Mouse (Mus musculus) thymus, postnatal 10 days (tissue): ENCODE data around the gene Tcp11.

Experiments
- DNase-seq, 2 experiments: peaks; one replicate each; pipeline ENCODE4 v3.0.0; 2021; ENCODE audit warnings: low spot score in 2 of 2

Tcp11 gene

DNA sequence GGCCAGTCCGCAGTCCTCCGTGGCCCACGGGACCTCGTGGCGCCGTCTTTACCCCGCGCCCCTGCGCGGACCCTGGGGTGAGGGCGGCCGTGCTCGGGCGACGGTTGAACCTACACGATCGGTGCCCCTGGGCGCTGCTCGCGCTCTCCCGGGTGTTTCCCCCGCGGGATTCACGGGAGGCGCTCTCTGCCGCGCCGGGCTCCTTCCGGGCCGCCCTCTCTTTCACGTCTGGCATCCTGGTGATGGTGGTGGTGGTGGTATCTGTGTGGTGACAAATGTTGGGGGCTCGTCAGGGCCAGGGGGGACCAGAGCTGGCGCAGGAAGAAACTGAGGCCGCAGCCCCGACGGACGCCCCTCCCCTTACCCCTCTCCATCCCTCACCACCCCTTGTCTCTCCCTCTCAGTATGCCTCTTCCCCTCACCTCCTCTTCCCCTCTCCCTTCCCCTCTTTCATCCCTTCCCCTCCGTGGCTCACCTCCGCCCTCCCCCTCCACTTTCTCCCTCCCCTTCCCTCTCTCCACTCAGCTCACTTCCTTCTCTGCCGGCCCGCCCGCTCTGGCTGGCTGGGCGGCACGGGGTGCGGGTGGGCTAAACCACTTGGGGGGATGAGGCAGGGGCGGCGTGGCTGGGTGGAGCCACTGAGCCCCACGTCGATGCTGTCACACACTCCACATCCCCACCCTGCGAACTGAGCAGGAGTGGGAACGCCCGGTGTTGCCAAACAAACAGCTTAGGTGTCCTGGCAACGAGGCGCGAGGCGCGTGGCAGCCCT, at the start of gene Tcp11:
Tcp11 (minus strand) TSS at position 595 of the 772 bp plus-strand sequence.
- peak; percentile 79 to 83 for DNase-seq

- DNase-seq, result no peak
Observed at GRCm38 (mm10) chr17:28129796-28130195, 49.4 kb upstream of the Tcp11 start.

DNA sequence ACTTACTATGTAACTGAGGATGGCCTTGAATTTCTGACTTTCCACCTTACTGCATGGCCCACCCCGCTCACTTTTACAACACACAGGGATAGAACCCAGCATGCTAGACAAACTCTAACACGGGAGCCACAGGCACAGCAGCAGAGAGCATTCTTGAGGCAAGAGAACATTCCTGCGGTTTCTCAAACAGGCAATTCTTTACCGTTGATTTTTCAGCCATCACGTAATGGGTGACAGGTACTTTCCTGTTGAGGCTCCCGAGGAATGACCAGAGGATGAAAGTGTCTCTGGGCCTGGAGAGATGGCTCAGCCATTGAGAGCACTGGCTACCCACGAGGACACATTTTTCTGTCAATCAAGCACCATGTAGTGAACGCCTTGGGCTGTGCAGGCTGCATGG, 43.9 kb upstream of the Tcp11 start:
- no peak for DNase-seq

DNA sequence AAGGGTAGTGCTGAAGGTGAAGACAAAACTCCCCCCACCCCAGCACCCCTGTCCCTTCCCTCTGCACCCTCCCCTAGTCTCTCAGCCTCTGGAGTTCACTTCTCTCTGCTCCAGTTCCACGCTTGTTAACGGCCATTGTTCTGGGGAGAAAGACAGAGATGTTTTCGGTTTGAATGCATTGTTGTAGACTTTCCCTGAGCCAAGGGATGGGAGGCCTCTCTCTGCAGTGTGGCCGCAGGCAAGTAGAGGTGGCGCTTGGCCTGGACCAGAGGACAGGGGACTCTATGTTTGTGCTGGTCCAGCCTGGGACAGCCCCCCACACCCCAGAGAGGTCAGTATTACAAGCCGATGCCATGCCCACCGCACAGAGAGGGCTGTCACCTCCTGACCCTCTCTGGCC, 43.2 kb upstream of the Tcp11 start:
- DNase-seq, result no peak

GRCm38 (mm10) chr17:28122949-28123348, 42.5 kb upstream of the Tcp11 start:
- DNase-seq, result no peak

DNA sequence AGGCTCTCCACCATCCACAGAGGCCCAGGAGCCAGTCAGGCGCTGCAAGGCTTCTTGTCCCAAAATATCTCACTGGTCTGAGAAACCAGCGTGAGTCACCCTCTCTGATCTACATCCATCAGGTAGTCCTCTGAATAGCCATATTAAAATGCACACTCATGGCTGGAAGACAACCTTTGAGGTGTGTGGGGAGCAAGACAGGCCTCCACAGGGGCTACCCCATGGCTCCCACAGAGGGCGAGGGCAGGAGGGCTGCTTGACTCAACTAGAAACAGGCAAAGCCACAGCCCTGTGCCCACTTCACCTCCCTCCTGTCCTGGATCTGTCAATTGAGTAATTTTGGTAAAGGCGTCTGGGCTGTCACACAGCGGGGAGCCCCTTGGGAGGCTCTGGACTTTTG, 40.0 kb upstream of the Tcp11 start:
- no peak for DNase-seq

GRCm38 (mm10) chr17:28117451-28118209, 37.2 kb upstream of the Tcp11 start:
- DNase-seq, result no peak

DNA sequence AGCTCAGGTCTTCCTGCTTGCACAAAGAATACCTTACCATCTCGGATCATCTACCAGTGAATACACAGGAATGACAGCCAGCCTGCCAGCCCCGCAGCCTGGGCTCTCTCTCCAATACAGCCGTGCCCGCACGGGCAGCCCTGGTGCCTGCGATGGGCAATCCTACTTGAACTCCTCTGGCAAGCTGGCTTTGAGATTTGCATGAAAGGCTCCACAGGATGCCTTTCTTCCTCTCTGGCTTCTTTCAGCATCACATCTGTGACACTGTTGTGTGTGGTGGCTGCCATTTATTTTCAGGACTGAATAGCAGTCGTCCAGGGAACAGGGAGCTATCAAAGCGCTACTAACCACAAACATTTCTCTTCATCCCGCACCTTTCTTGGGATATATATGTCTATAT, 35.9 kb upstream of the Tcp11 start:
- DNase-seq, result no peak

DNA sequence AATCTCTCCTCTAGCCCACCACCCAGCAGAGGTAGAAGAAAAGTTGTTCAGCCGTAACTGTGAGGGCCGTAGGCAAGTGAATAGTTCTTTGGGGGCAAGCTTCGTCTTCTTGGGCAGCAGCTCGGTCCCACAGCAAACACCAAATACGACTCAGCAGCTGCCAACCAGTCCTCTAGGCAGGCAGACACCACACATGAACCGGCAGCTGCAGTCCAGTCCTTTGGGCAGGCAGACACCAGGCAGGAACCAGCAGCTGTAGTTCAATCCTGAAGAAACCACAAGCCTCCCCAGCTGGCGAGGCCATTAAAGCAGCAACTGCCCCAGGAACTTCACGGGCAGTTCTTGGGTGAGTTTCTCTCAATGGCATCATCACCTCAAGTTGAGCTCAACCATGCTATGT, 31.8 kb upstream of the Tcp11 start:
- no peak for DNase-seq

- no peak for DNase-seq
Observed at GRCm38 (mm10) chr17:28107275-28107674, 26.8 kb upstream of the Tcp11 start.

GRCm38 (mm10) chr17:28106352-28106751, 25.9 kb upstream of the Tcp11 start:
- peak in 1 of 2 experiments; percentile 26 for DNase-seq

DNA sequence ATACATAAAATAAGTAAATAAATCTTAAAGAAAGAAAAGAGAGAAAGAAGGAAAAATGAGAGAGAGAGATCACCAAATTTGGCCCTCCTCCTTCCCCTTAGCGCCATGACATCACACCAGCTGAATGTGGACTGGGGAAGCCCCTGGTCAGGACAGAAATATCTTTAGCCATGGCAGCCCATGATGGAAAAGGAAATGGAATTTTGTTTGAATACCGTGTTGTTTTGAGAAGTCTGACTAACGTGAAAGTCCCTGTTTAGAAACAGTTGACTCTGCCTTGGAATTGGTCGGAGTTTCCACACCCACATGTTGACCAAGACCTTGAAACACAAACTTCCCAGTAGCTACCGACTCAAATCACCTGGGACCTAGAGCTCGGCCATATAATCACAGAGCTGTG, 24.0 kb upstream of the Tcp11 start:
- no peak for DNase-seq

- no peak for DNase-seq
Observed at GRCm38 (mm10) chr17:28101902-28102319, 21.5 kb upstream of the Tcp11 start.

DNA sequence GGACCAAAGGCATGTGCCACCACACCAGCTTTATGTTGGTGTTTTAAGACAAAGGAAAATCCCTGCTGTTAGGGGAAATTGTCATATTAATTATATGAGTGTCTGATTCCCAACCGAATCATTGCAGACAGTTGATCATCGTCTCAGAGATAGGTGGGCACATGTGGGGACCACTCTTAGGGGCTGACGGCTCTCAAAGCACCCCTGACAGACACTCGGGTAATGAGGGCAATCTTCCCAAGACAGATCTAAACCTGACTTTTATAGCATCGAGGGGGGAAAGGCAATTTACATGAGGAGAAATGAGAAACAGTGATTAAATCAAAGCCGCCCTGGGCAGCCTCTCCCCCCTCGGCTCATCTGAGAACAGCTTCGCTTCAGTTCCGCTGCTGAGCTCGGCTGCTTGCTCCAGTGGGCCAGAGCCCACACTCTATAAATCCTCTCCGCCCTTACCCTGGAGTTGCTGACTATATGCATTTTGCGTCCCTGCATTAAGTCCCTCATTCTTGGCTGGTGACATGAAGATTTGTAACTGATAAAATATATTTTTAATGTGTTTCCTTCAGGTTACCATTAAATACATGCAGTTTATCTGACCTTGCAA, 20.9 kb upstream of the Tcp11 start:
- no peak for DNase-seq

DNA sequence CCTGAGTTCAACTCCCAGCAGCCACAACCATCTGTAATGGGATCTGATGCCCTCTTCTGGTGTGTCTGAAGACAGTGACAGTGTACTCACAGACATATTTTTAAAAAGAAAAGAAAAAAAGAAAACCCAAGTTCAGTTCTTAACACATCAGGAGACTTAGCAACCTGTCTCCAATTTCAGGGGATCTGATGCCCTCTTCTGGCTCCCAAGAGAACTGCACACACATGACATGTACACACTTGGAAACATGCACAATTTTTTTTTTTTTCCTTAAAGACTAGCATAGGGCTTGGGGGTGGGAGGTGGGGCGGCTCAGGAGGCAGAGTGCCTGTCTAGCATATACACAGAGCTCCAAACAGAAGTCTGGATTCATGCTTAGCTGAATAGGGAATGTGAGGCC, 20.2 kb upstream of the Tcp11 start:
- no peak for DNase-seq

DNA sequence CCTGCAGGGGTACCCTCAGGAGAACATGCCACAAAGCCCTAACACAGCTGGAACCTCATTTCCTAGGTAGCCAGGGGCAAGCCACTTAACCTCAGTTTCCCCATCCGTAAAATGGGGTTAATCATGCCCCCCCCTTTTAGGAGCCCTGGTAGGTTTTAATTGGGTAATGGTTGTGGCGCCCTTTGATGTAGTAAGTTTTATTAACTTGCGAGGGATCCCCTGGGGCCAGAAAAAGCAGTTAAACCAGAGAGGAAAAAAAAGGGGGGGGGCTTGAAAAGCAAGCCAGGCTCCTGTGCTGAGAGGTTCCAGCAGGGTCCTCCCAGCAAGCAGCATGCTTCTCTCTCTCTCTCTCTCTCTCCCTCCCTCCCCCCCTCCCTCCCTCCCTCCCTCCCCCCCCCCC, 18.6 kb upstream of the Tcp11 start:
- no peak for DNase-seq

- DNase-seq, result no peak
Observed at GRCm38 (mm10) chr17:28097308-28097707, 16.9 kb upstream of the Tcp11 start.

DNA sequence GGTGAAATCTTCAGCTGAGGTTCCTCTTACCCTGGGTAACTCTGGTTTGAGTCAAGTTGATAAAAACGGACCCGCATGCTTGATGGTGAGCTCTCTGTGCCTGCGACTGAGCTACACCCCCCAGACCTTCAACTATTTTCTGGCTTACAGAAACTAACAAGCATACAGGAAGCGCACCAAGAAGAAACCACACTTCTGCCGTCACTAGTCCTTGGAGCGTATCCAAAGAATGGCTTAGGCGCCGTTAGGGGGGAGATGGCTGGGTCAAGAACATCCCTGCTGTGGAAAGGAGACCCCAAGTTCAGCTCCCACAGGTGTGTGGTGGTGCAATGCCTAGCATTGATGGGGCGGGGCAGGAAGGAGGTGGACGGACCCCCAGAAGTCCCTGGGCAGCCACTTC, 16.0 kb upstream of the Tcp11 start:
- DNase-seq, result no peak

- DNase-seq, result no peak
Observed at GRCm38 (mm10) chr17:28093837-28094236, 13.4 kb upstream of the Tcp11 start.

DNA sequence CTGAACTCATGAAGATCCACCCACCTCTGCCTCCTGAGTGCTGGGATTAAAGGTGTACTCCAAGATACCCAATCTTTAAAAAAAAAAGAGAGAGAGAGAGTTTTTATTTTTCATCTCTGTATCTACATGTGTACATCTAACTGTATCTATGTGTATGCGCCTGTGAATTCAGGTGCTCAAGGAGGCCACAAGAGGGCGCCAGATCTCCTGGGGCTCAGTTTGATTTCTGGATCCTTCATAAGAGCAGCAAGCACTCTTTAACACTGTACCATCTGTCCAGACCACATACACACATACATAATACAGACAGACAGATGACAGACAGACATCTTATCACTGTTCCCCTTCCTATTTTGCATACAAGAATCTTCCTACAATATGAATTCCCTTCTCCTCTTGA, 11.9 kb upstream of the Tcp11 start:
- DNase-seq, result no peak

DNA sequence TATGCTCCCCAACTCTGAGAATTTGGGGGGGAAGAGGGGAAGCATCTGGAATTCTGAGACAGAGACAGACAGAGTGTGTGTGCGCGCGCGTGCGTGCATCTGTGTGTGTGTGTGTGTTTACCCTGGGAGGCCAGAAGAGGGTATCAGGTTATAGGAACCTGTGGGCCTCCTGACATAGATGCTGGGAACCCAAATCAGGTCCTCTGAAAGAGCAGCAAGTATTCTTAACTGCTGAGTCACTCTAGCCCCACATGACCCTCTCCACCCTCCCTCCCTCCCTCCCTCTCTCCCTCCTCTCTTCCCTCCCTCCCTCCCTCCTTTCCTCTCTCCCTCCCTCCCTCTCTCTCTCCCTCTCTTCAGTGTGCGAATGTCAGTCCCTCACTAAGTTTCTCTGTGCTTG, 8.3 kb upstream of the Tcp11 start:
- no peak for DNase-seq

DNA sequence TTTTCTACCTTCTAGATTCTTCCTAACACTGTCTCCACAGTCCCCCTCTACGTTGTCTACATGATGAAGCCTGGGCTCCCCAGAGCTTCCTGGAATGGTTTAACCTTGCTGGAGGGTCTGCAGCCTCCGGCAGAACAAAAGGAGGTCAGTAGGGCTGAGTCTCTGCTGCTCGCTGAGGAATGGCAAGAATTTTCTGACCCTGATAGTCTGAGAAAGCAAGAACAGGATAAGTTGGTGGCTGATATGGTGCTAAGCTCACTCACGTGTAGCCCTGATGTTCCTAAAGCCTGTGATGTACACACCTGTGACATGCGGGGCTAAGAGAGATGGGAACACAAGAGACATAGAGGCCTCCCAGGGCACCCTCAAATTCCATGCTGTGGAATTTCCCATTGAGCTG, 7.0 kb upstream of the Tcp11 start:
- DNase-seq, result no peak

- peak; percentile 84 to 97 for DNase-seq
Observed at GRCm38 (mm10) chr17:28084964-28085363, 4.5 kb upstream of the Tcp11 start.
